Mouse (Mus musculus): ENCODE results near the gene Gm14440. TPM values are rescaled to one million over a fixed set of nuclear protein-coding genes. Genes with fewer than 3 reads are reported as not detected.

Gm14440 gene
- total RNA-seq (2023) = 1 to 10 TPM in 1 of 2 experiments, not detected in 1; 4.0 TPM

DNA sequence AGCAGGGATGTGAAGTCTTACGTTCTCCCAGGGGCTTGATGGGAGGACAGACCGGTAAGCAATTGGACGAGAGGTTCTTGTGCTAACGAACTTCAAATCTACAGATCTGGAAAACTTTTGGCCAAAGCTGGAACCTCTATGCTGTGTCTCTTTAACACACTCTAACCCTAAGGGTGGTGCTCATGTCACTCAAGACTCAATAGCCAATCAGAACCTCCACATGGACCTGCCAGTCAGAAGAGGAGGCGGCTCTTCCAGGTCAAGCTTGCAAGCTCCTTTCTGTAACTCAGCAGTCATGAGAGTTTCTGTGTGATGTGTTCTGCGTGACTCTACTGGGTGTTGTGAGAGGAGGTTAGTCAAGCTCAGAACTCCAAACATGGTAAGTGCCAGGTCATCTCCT, at the start of gene Gm14440:
TSS of gene Gm14440 (plus strand) at position 301 of the 400 bp plus-strand sequence.

Other genes starting within 250 kb of the Gm14440 start
- not detected for gene Gm14393, start 207.3 kb upstream of the Gm14440 start, total RNA-seq (2023)
- gene Gm14399, start 133.1 kb upstream of the Gm14440 start, total RNA-seq (2023) = 1 to 10 TPM; 4.7 to 6.8 TPM
- gene Gm14443, start 99.3 kb upstream of the Gm14440 start, total RNA-seq (2023) = under 1 TPM; 0.12 to 0.41 TPM
- 10 to 100 TPM; 18.2 to 29.4 TPM for gene Gm14391, start 68.2 kb upstream of the Gm14440 start, total RNA-seq (2023)
- gene Gm4631, start 63.1 kb downstream of the Gm14440 start, total RNA-seq (2023) = 10 to 100 TPM; 12.3 to 13.9 TPM
- gene Zfp968, start 97.3 kb downstream of the Gm14440 start, total RNA-seq (2023) = 1 to 10 TPM in 1 of 2 experiments, not detected in 1; 2.1 TPM
- 1 to 10 TPM; 1.3 to 3.2 TPM for gene Gm4724, start 160.7 kb downstream of the Gm14440 start, total RNA-seq (2023)
- 1 to 10 TPM; 4.4 to 7.3 TPM for gene Zfp965, start 194.9 kb downstream of the Gm14440 start, total RNA-seq (2023)

Measured in T-cell, adult 66 days (primary cell).